19 mouse cellular contexts compared by ENCODE assay signal in genomic region chr16:58194619-58195497, GRCm38 (mm10).
DNase-seq lines count a peak whose midpoint lies in the region; ATAC-seq lines count a peak whose summit lies in the region.
"Had no signal": no experiment of that assay in that cellular context is flagged by ENCODE, and none has a peak within 500 bp of the region (broad histone marks: within the 10 kb centered on the region; RNA-seq: fewer than 3 reads in every experiment).

No protein-coding gene starts in this region.

- no peak overlapping the region for H3K4me3 ChIP-seq in limb, embryonic 13.5 days
- H3K4me3 ChIP-seq in limb, embryonic 10.5 days, result no peak overlapping the region
- no peak overlapping the region for H3K4me3 ChIP-seq in intestine, embryonic 15.5 days (replicated peaks)
- no peak overlapping the region for H3K4me3 ChIP-seq in stomach, embryonic 15.5 days (replicated peaks)
- H3K4me3 ChIP-seq: embryonic facial prominence, embryonic 10.5 days; forebrain, embryonic 13.5 days; gastrocnemius, adult 2 months; heart, embryonic 10.5 days; hindbrain, embryonic 12.5 days had no signal

- ATAC-seq in limb, embryonic 13.5 days (ENCODE audit: low FRiP score, low read depth), result peak; percentile 89
- peak; percentile 45; the same call in 1 of the 2 replicates for ATAC-seq in intestine, embryonic 15.5 days
- peak; percentile 50; the same call in 1 of the 2 replicates for ATAC-seq in stomach, embryonic 15.5 days (ENCODE audit: insufficient read depth, low FRiP score, low read depth)
- ATAC-seq: forebrain, embryonic 13.5 days; hindbrain, embryonic 16.5 days had no signal

- H3K36me3 ChIP-seq in limb, embryonic 13.5 days, result no peaks in the 10 kb centered on the region
- H3K36me3 ChIP-seq in limb, embryonic 10.5 days, result no peaks in the 10 kb centered on the region
- H3K36me3 ChIP-seq in intestine, embryonic 15.5 days, result no peaks in the 10 kb centered on the region
- H3K36me3 ChIP-seq in stomach, embryonic 15.5 days, result no peaks in the 10 kb centered on the region
- H3K36me3 ChIP-seq: embryonic facial prominence, embryonic 10.5 days; heart, embryonic 10.5 days; hindbrain, embryonic 12.5 days had no signal

- no peaks in the 10 kb centered on the region for H3K4me1 ChIP-seq in limb, embryonic 13.5 days
- no peaks in the 10 kb centered on the region for H3K4me1 ChIP-seq in limb, embryonic 10.5 days
- no peaks in the 10 kb centered on the region for H3K4me1 ChIP-seq in intestine, embryonic 15.5 days (replicated peaks)
- no peaks in the 10 kb centered on the region; the same call in 1 of the 2 replicates for H3K4me1 ChIP-seq in stomach, embryonic 15.5 days
- H3K4me1 ChIP-seq: embryonic facial prominence, embryonic 10.5 days; forebrain, embryonic 13.5 days; heart, embryonic 10.5 days; hindbrain, embryonic 12.5 days had no signal

- H3K27ac ChIP-seq in limb, embryonic 13.5 days, result no peak overlapping the region
- H3K27ac ChIP-seq in limb, embryonic 10.5 days, result no peak overlapping the region
- H3K27ac ChIP-seq in intestine, embryonic 15.5 days, result no peak overlapping the region
- no peak overlapping the region for H3K27ac ChIP-seq in stomach, embryonic 15.5 days
- H3K27ac ChIP-seq: embryonic facial prominence, embryonic 10.5 days; forebrain, embryonic 13.5 days; gastrocnemius, adult 2 months; heart, embryonic 10.5 days; hindbrain, embryonic 12.5 days had no signal

- no peaks in the 10 kb centered on the region for H3K27me3 ChIP-seq in limb, embryonic 13.5 days
- H3K27me3 ChIP-seq in limb, embryonic 10.5 days (ENCODE audit: low read depth, poor library complexity, severe bottlenecking), result no peaks in the 10 kb centered on the region
- no peaks in the 10 kb centered on the region for H3K27me3 ChIP-seq in intestine, embryonic 15.5 days (replicated peaks)
- no peaks in the 10 kb centered on the region for H3K27me3 ChIP-seq in stomach, embryonic 15.5 days (replicated peaks)
- H3K27me3 ChIP-seq: forebrain, embryonic 13.5 days; hindbrain, embryonic 12.5 days had no signal

- no peak for DNase-seq in limb, embryonic 10.5 days (ENCODE audit: low spot score)
- peak; percentile 1 for DNase-seq in MN1 (ENCODE audit: low spot score)
- DNase-seq in adrenal gland, adult 8-10 months, result no peak
- DNase-seq in adrenal gland, postnatal 25 days, result no peak
- DNase-seq: adrenal gland, postnatal 10 days; cerebellum, adult 18-20 months; cerebellum, adult 9-11 months; gastrocnemius, adult 2 months; gastrocnemius, postnatal 25 days; heart, postnatal 10 days; heart, postnatal 4 days had no signal

- H3K4me2 ChIP-seq in limb, embryonic 13.5 days (replicated peaks), result no peak overlapping the region
- H3K4me2 ChIP-seq in intestine, embryonic 15.5 days (replicated peaks), result no peak overlapping the region
- no peak overlapping the region for H3K4me2 ChIP-seq in stomach, embryonic 15.5 days
- H3K4me2 ChIP-seq: forebrain, embryonic 13.5 days; hindbrain, embryonic 12.5 days had no signal

- no peak overlapping the region for H3K9ac ChIP-seq in limb, embryonic 13.5 days
- no peak overlapping the region for H3K9ac ChIP-seq in intestine, embryonic 15.5 days
- no peak overlapping the region for H3K9ac ChIP-seq in stomach, embryonic 15.5 days
- H3K9ac ChIP-seq: forebrain, embryonic 13.5 days; hindbrain, embryonic 12.5 days had no signal

- 70% methylated on average over 5 of the region's 5 CpGs for WGBS in limb, embryonic 13.5 days
- WGBS in limb, embryonic 10.5 days, result 86% methylated on average over 5 of the region's 5 CpGs
- 43% methylated on average over 5 of the region's 5 CpGs for WGBS in intestine, embryonic 15.5 days
- 43% methylated on average over 5 of the region's 5 CpGs for WGBS in stomach, embryonic 15.5 days

- H3K9me3 ChIP-seq in limb, embryonic 13.5 days, result no peaks in the 10 kb centered on the region
- no peaks in the 10 kb centered on the region for H3K9me3 ChIP-seq in limb, embryonic 10.5 days (replicated peaks)
- no peaks in the 10 kb centered on the region for H3K9me3 ChIP-seq in intestine, embryonic 15.5 days
- no peaks in the 10 kb centered on the region for H3K9me3 ChIP-seq in stomach, embryonic 15.5 days
- H3K9me3 ChIP-seq: embryonic facial prominence, embryonic 10.5 days; heart, embryonic 10.5 days; hindbrain, embryonic 12.5 days had no signal
